Mouse (Mus musculus) liver, embryonic 14 days (tissue): ENCODE measurements around the gene Gli2. TPM values are rescaled to one million over a fixed set of nuclear protein-coding genes. Genes with fewer than 3 reads are reported as not detected.

Experiments
- polyA plus RNA-seq: library from polyadenylated mRNA; depleted of rRNA; stranded (reverse); fragments of >200 nt; gene quantifications from 2 replicates; pipeline ENCODE4 v1.2.3, GENCODE M21; 2012; rRNA removed

Gli2 gene
- 0.21 and 0.25 TPM in 2 replicates for polyA plus RNA-seq

GRCm38 (mm10) chr1:119053402-119053841 lies at the start of gene Gli2:
Gli2 (minus strand) TSS chr1:119053619.

